Mouse (Mus musculus): Measurements from ENCODE around the gene Csgalnact2. TPM values are rescaled to one million over a fixed set of nuclear protein-coding genes. Genes with fewer than 3 reads are reported as not detected.

Gene Csgalnact2
- polyA plus RNA-seq, 1 experiment from 2014 or later: 10.8 TPM

GRCm38 (mm10) chr6:118165516-118165915 is 26.6 kb upstream of the Csgalnact2 start:
- Histone ChIP-seq H3K9me3 (no peaks in the 10 kb centered on the region), H3K4me3 (no peak overlapping the region), H3K27ac (no peak overlapping the region), H3K4me1 (no peaks in the 10 kb centered on the region), H3K4me2 (no peak overlapping the region), H3K36me3 (replicated peaks) (no peaks in the 10 kb centered on the region), H3K9ac (no peak overlapping the region), H3K27me3 (replicated peaks) (no peaks in the 10 kb centered on the region)
- no peak for ATAC-seq (replicated peaks)
- 100% methylated on average over 1 of the region's 1 CpGs for WGBS

DNA sequence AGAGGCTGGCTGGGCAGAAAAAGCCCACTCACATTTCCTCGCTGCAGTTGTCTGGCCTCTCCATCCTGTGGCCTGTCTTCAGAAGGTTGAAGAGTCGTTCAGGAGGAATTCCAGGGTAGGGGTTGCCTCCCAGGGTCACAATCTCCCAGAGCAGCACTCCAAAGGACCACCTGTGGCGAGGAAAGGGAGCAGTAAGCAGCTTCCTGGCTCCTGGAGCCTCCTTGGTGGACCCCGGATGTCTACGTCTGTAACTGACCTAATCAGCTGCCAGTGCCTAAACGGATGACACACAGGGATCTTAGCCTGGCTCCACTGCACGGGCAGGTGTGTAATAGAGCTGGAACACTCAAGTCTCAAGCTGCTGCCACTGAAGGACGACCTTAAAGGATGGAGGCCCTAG is 25.8 kb upstream of the Csgalnact2 start:
- H3K36me3 ChIP-seq (replicated peaks): no peaks in the 10 kb centered on the region
- no peak overlapping the region for H3K4me3 ChIP-seq
- H3K4me2 ChIP-seq: no peak overlapping the region
- ATAC-seq (replicated peaks): no peak
- no peaks in the 10 kb centered on the region for H3K4me1 ChIP-seq
- H3K27ac ChIP-seq: no peak overlapping the region
- H3K9me3 ChIP-seq: no peaks in the 10 kb centered on the region
- 79% methylated on average over 8 of the region's 8 CpGs for WGBS
- no peaks in the 10 kb centered on the region for H3K27me3 ChIP-seq (replicated peaks)
- no peak overlapping the region for H3K9ac ChIP-seq

DNA sequence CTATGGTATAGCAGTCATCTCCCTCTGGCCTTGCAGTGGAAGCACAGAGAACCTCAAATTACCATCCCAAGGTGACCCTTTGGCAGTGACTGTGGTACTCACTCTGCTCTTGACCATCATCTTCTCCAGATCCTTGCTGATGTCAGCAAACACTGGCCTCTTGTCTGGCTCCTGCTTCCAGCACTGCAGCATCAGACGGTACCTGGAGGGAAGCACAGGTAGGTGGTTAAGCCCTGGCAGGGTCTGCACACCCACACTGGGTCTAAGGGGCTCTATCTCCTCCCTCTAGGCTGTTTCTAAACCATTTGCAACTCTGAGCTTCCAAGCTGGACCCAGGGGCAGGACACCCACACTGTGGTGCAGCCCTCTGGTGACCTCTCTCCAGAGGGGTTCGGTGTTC is 24.1 kb upstream of the Csgalnact2 start:
- H3K9ac ChIP-seq: no peak overlapping the region
- WGBS: 84% methylated on average over 2 of the region's 2 CpGs
- no peaks in the 10 kb centered on the region for H3K9me3 ChIP-seq
- no peaks in the 10 kb centered on the region for H3K36me3 ChIP-seq (replicated peaks)
- no peak overlapping the region for H3K27ac ChIP-seq
- H3K4me1 ChIP-seq: no peaks in the 10 kb centered on the region
- no peak overlapping the region for H3K4me2 ChIP-seq
- ATAC-seq (replicated peaks): no peak
- no peak overlapping the region for H3K4me3 ChIP-seq
- H3K27me3 ChIP-seq (replicated peaks): no peaks in the 10 kb centered on the region

DNA sequence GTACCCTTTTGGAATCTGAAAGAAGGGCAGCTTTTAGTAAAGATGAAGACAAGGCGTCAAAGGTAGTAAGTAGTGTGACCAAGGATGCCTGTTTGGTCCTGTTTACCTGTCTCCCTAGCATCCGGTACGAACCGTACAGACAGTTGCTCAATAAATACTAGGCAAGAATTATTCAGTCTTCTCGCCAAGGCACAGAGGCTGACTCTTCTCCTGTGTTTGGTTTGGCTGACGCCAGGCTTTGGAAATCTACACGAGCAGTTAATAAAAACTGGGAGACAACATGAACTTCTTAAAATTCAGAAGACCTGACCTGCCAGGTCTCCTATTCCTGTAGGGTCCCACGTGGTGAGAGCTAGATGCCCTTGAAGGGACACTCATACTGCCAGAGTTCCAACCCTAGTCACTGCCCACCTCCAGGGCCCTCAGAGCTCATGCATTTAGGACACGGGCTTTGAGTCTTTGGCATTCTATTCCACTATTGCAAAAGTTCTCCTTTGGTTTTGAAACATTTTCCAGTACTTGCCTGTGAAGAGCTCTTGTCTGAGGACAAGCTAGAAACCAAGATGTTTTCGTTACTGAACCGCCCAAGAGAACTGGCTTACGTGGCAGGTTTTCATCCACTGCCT is 23.6 kb upstream of the Csgalnact2 start:
- no peak for ATAC-seq (replicated peaks)
- H3K27ac ChIP-seq: no peak overlapping the region
- no peaks in the 10 kb centered on the region for H3K36me3 ChIP-seq (replicated peaks)
- no peaks in the 10 kb centered on the region for H3K27me3 ChIP-seq (replicated peaks)
- no peaks in the 10 kb centered on the region for H3K9me3 ChIP-seq
- no peak overlapping the region for H3K9ac ChIP-seq
- H3K4me3 ChIP-seq: no peak overlapping the region
- H3K4me1 ChIP-seq: no peaks in the 10 kb centered on the region
- WGBS: 91% methylated on average over 12 of the region's 12 CpGs
- H3K4me2 ChIP-seq: no peak overlapping the region

GRCm38 (mm10) chr6:118153091-118153490 is 14.2 kb upstream of the Csgalnact2 start:
- no peak overlapping the region for H3K27ac ChIP-seq
- H3K9me3 ChIP-seq: no peaks in the 10 kb centered on the region
- WGBS: 65% methylated on average over 5 of the region's 5 CpGs
- H3K4me3 ChIP-seq: no peak overlapping the region
- ATAC-seq (replicated peaks): no peak
- no peak overlapping the region for H3K4me2 ChIP-seq
- H3K9ac ChIP-seq: no peak overlapping the region
- no peaks in the 10 kb centered on the region for H3K36me3 ChIP-seq (replicated peaks)
- no peaks in the 10 kb centered on the region for H3K27me3 ChIP-seq (replicated peaks)
- H3K4me1 ChIP-seq: no peaks in the 10 kb centered on the region

DNA sequence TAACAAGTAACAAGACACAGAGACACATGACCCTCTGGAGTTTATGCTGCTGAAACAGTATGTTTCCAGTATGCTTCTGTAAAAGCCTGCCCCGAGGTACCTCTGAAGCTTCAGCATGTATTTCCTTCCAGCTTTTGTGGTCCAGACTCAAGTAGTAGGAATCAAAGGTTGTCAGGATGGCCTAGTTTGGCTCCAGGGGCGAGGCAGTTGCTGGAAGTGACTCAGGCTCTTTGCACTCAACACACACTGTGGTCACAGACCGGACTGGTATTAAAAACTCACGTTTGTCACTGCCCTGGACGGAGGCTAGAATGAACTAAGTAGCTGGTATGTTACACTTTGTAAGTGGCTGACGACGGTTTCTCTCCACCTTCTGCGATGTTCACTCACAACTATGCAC is 12.0 kb upstream of the Csgalnact2 start:
- Histone ChIP-seq H3K9ac (no peak overlapping the region), H3K4me3 (no peak overlapping the region), H3K36me3 (replicated peaks) (no peaks in the 10 kb centered on the region), H3K4me1 (no peaks in the 10 kb centered on the region), H3K4me2 (no peak overlapping the region), H3K27ac (no peak overlapping the region), H3K9me3 (no peaks in the 10 kb centered on the region), H3K27me3 (replicated peaks) (no peaks in the 10 kb centered on the region)
- WGBS: 84% methylated on average over 8 of the region's 8 CpGs
- ATAC-seq (replicated peaks): no peak

DNA sequence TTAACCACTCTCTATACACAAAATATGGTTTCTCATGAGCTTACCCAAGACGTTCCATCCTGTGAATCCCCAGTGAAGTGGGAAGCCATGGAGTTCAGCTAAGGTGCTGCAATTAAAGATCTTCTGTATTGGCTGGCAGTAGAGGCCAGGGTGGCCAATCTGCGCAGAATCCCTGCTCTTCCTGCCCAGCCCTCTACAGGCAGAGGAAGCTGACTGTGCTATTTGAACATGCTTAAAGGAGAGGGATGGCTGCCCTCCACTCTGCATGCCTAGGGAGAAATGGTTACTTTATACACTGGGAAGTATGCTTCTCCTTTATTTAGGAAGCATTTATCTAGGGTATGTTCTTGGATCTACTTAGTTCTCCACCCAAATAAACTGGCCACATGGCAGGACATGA is 11.6 kb upstream of the Csgalnact2 start:
- H3K9ac ChIP-seq: no peak overlapping the region
- H3K27me3 ChIP-seq (replicated peaks): no peaks in the 10 kb centered on the region
- ATAC-seq (replicated peaks): no peak
- no peak overlapping the region for H3K27ac ChIP-seq
- 85% methylated on average over 2 of the region's 2 CpGs for WGBS
- no peak overlapping the region for H3K4me2 ChIP-seq
- H3K4me1 ChIP-seq: no peaks in the 10 kb centered on the region
- no peaks in the 10 kb centered on the region for H3K9me3 ChIP-seq
- no peak overlapping the region for H3K4me3 ChIP-seq
- no peaks in the 10 kb centered on the region for H3K36me3 ChIP-seq (replicated peaks)

DNA sequence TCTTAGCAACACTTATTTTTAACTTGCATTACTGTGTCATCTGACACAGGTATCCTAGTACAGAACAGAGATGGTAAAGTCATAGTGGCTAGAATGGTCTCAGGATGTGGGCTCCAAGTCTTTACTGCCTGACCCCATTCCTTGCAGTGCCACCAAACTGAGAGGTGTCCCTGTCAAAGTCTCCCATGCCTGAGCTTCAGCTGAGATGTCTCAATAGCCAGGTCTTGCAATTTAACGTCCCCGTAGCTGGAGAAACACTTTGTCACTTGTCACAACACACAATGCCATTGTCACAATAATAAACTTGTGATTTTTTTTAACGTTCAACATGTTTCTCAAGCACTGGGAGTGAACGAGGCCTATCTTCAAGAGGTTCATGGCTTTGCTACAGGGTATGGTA is 11.2 kb upstream of the Csgalnact2 start:
- ATAC-seq (replicated peaks): no peak
- WGBS: 84% methylated on average over 4 of the region's 4 CpGs
- no peak overlapping the region for H3K27ac ChIP-seq

DNA sequence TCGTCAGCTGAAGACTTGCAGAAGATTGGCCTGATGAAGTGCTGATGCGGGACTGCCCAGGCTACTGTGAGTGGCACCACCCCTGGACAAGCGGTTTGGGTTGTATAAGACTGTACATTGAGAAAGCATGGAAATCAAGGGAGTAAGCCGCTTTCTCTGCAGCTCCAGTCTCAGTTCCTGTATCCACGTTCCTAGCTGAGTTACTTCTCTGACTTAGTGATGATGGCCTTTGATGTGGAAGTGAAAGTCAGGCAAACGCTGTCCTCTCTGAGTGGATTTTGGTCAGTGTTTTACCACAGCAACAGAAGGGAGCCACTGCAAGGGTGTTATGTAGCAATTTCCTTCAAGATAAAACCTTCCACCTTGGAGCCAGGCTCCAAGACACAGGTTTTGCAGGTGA is 2.0 kb upstream of the Csgalnact2 start:
- no peaks in the 10 kb centered on the region for H3K27me3 ChIP-seq (replicated peaks)
- H3K4me1 ChIP-seq: peaks cover 10% of the 10 kb centered on the region
- H3K4me3 ChIP-seq: no peak overlapping the region
- no peak overlapping the region for H3K4me2 ChIP-seq
- ATAC-seq (replicated peaks): no peak
- H3K9ac ChIP-seq: no peak overlapping the region
- no peaks in the 10 kb centered on the region for H3K36me3 ChIP-seq (replicated peaks)
- no peaks in the 10 kb centered on the region for H3K9me3 ChIP-seq
- WGBS: 91% methylated on average over 6 of the region's 6 CpGs
- no peak overlapping the region for H3K27ac ChIP-seq

More for the DNA sequence above, 11.2 kb upstream of the Csgalnact2 start:
- no peak overlapping the region for H3K4me2 ChIP-seq
- H3K9me3 ChIP-seq: no peaks in the 10 kb centered on the region
- H3K27me3 ChIP-seq (replicated peaks): no peaks in the 10 kb centered on the region
- H3K4me1 ChIP-seq: no peaks in the 10 kb centered on the region
- no peak overlapping the region for H3K9ac ChIP-seq
- H3K36me3 ChIP-seq (replicated peaks): no peaks in the 10 kb centered on the region
- H3K4me3 ChIP-seq: no peak overlapping the region

DNA sequence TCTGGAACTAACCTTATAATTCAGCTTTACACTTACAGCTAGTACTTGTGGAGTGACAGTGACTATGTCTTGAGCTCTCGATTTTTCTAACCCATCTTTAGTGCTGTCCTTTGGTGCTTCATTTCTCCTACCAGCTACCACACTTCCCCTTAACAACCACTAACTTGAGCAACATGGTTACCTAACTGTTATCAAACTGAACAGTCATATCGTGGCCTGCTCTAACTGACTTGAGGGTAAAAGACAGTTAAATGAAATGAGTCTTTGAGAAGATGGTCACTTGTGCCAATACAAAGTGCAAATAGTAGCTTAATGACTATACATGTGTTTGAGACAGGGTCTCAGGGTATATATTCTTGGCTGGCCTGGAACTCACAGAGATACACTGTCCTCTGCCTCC is 1.8 kb downstream of the Csgalnact2 start:
- ATAC-seq (replicated peaks): no peak
- H3K4me3 ChIP-seq: no peak overlapping the region
- H3K4me1 ChIP-seq: peaks cover 10% of the 10 kb centered on the region
- no peaks in the 10 kb centered on the region for H3K27me3 ChIP-seq (replicated peaks)
- H3K4me2 ChIP-seq: no peak overlapping the region
- no peaks in the 10 kb centered on the region for H3K9me3 ChIP-seq
- 79% methylated on average over 2 of the region's 2 CpGs for WGBS
- no peak overlapping the region for H3K9ac ChIP-seq
- no peaks in the 10 kb centered on the region for H3K36me3 ChIP-seq (replicated peaks)
- no peak overlapping the region for H3K27ac ChIP-seq

DNA sequence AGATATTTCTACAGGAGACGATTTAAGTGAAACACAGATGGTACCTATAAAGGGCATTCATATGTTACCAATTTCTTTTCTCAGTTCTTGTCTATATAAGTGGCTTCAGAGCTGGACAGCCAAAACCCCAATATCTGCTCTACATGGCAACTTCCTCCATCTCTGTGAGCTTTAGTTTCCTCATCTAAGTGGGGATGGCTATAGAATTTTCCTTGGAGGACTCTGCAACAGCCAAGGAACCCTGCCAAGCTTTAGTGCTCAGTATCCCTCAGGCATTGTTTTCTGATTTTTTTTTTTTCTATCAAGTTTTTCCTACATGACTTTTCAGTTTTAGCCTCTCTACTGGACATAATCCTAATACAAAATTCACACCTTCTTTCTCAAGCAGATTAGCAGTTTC is 4.5 kb downstream of the Csgalnact2 start:
- H3K27me3 ChIP-seq (replicated peaks): no peaks in the 10 kb centered on the region
- H3K4me2 ChIP-seq: no peak overlapping the region
- no peak overlapping the region for H3K27ac ChIP-seq
- no peaks in the 10 kb centered on the region for H3K36me3 ChIP-seq (replicated peaks)
- 81% methylated on average over 1 of the region's 1 CpGs for WGBS
- no peak overlapping the region for H3K4me3 ChIP-seq
- H3K9ac ChIP-seq: no peak overlapping the region
- ATAC-seq (replicated peaks): no peak
- H3K9me3 ChIP-seq: no peaks in the 10 kb centered on the region
- peaks cover 10% of the 10 kb centered on the region for H3K4me1 ChIP-seq

DNA sequence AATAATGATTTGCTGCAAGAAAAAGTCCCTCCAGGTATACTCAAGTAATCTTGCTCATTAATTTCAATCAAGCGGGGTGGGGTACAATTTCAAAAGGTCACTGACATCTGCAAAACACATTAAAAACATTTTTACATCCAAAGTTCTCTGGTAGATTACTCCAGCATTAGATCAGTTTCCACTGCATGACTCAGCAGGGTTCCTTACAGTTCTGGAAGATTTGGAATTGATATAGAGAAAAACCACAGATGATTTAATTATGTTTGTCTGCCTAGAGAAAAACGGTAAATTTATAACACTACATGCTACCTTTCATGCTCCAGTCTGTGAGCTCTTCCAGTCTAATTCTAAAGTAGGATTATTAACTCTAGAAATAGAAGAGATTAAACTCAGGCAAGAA is 8.9 kb downstream of the Csgalnact2 start:
- H3K27ac ChIP-seq: no peak overlapping the region
- H3K27me3 ChIP-seq (replicated peaks): no peaks in the 10 kb centered on the region
- H3K9me3 ChIP-seq: no peaks in the 10 kb centered on the region
- H3K36me3 ChIP-seq (replicated peaks): peaks cover 3% of the 10 kb centered on the region; the same call in 1 of the 2 replicates
- no peak for ATAC-seq (replicated peaks)
- H3K9ac ChIP-seq: no peak overlapping the region
- H3K4me3 ChIP-seq: no peak overlapping the region
- no peaks in the 10 kb centered on the region for H3K4me1 ChIP-seq
- 80% methylated on average over 2 of the region's 2 CpGs for WGBS
- H3K4me2 ChIP-seq: no peak overlapping the region

GRCm38 (mm10) chr6:118127827-118128487 is 11.0 kb downstream of the Csgalnact2 start:
- WGBS: 89% methylated on average over 6 of the region's 6 CpGs
- Histone ChIP-seq H3K4me1 (no peaks in the 10 kb centered on the region), H3K4me3 (no peak overlapping the region), H3K27ac (no peak overlapping the region), H3K9ac (no peak overlapping the region), H3K27me3 (replicated peaks) (no peaks in the 10 kb centered on the region), H3K36me3 (replicated peaks) (peaks cover 7% of the 10 kb centered on the region; the same call in 1 of the 2 replicates), H3K9me3 (no peaks in the 10 kb centered on the region), H3K4me2 (no peak overlapping the region)
- no peak for ATAC-seq (replicated peaks)
